Mouse (Mus musculus): ENCODE measurements around the gene Gm17482. TPM values are rescaled to one million over a fixed set of nuclear protein-coding genes. Genes with fewer than 3 reads are reported as not detected.
"Not testable (repeated sequence)": the region's sequence is repeated elsewhere in the genome, so short reads cannot be mapped to it uniquely, and the experiment has no call there.

Gm17482 gene
- polyA plus RNA-seq, 1 experiment from 2014 or later = not detected

DNA sequence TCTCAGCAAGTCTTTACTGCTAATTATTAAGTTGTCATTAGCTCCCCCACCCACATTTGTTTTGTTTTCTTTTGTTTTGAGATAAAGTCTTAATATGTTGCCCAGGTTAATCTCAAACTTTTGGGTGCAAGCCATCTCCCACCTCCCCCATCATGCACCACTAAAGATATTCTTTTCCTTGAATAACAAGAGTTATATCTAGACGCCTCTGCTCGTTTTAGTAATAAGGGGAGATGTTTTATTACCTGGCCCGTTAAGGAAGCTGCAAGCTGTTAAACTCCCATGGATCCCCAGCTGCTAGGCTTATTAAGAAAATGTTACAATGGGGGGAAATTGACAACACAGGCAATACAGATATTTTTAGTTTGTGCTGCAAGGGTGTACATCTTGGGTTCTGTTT lies 3.4 kb downstream of the Gm17482 start:
- Histone ChIP-seq H3K27ac (no peak overlapping the region), H3K36me3 (no peaks in the 10 kb centered on the region), H3K4me3 (no peak overlapping the region), H3K4me2 (replicated peaks) (no peak overlapping the region), H3K4me1 (no peaks in the 10 kb centered on the region), H3K9me3 (no peaks in the 10 kb centered on the region), H3K27me3 (replicated peaks) (no peaks in the 10 kb centered on the region), H3K9ac (no peak overlapping the region)
- 68% methylated on average over 3 of the region's 3 CpGs for WGBS
- ATAC-seq (ENCODE audit: low FRiP score, low read depth) = no peak

GRCm38 (mm10) chr6:115231836-115232235 lies 4.7 kb downstream of the Gm17482 start:
- ATAC-seq (ENCODE audit: low FRiP score, low read depth) = no peak
- Histone ChIP-seq H3K9me3 (no peaks in the 10 kb centered on the region), H3K4me1 (no peaks in the 10 kb centered on the region), H3K36me3 (no peaks in the 10 kb centered on the region), H3K27ac (no peak overlapping the region), H3K4me3 (no peak overlapping the region), H3K9ac (no peak overlapping the region), H3K4me2 (replicated peaks) (no peak overlapping the region), H3K27me3 (replicated peaks) (no peaks in the 10 kb centered on the region)
- WGBS = 83% methylated on average over 4 of the region's 4 CpGs

DNA sequence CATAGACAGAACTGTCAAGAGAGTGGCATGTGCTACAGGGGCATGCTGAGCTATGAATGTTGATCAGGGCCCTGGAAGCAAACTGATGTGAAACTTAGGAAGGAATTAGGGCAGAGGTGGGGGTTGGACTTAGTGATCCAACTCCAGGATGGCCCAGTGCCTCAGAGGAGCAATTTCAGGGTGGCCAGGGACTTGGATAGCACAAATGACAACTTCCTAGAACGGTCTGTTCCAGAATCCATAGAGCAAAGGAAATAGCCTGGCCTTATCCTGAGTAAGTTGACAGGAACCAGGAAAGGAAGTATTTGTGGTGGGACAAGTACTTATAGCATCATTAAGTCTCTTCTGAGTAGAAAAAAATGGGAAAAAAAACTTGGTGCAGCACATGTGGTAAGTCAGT lies 5.4 kb downstream of the Gm17482 start:
- no peaks in the 10 kb centered on the region for H3K27me3 ChIP-seq (replicated peaks)
- no peak overlapping the region for H3K27ac ChIP-seq
- no peak overlapping the region for H3K9ac ChIP-seq
- no peak overlapping the region for H3K4me2 ChIP-seq (replicated peaks)
- no peaks in the 10 kb centered on the region for H3K36me3 ChIP-seq
- no peaks in the 10 kb centered on the region for H3K4me1 ChIP-seq
- H3K9me3 ChIP-seq = no peaks in the 10 kb centered on the region
- WGBS = 91% methylated on average over 1 of the region's 1 CpGs
- ATAC-seq (ENCODE audit: low FRiP score, low read depth) = no peak
- H3K4me3 ChIP-seq = no peak overlapping the region

DNA sequence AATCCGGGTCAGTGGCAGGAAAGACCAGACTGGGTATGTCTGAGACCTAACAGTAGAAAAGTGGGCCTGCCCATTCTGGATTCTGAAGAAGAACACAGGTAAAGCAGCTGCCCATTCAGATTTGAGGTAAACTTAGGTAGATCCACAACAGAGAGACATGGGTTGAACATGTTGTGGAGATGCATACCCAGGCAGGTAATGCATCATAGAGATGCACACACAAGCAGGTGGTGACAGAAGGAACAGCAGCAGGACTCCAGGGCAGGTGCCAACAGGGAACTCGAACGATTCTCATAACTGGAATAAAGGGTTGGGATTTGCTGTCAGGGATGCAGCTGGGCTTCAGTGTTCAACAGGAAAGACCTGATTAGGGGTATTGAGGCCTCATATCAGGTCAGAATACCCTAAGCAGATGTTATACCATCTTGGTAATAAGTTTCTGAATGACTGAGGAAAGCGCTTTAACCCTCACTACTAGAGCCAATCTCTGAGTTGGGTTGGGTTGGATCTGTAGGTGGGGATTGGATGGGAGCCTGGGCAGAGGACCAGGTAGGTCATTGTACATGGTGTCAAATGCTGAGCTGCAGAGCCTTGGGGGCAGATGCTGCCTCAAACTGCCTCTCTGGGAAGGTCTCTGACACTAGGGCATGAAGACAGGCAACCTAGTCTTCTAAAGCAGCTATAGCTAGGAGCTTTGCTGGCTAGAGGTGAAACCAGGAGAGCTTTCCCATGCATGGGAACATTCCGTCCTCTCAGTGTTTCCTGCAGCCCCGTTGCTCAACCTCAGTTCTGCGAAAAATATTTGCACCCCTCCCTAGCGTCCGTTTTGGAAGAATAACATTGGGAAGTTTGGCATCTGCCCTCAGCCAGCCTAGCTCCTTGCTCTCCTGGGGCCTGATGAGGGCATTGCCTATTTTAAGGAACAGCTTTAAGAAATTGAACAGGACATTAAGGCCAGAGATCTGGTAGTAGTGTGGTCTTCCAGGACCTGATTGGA lies 11.2 kb downstream of the Gm17482 start:
- H3K4me2 ChIP-seq (replicated peaks) = no peak overlapping the region
- no peak overlapping the region for H3K27ac ChIP-seq
- no peak overlapping the region for H3K9ac ChIP-seq
- H3K9me3 ChIP-seq = no peaks in the 10 kb centered on the region
- H3K36me3 ChIP-seq = no peaks in the 10 kb centered on the region
- no peak for ATAC-seq (ENCODE audit: low FRiP score, low read depth)
- no peaks in the 10 kb centered on the region for H3K27me3 ChIP-seq (replicated peaks)
- H3K4me3 ChIP-seq = no peak overlapping the region
- no peaks in the 10 kb centered on the region for H3K4me1 ChIP-seq
- 87% methylated on average over 9 of the region's 9 CpGs for WGBS

- no peak overlapping the region for H3K4me3 ChIP-seq
- no peaks in the 10 kb centered on the region for H3K36me3 ChIP-seq
- H3K4me1 ChIP-seq = no peaks in the 10 kb centered on the region
- no peak for ATAC-seq (ENCODE audit: low FRiP score, low read depth)
- H3K4me2 ChIP-seq (replicated peaks) = no peak overlapping the region
- WGBS = 78% methylated on average over 7 of the region's 7 CpGs
- no peaks in the 10 kb centered on the region for H3K9me3 ChIP-seq
- H3K9ac ChIP-seq = no peak overlapping the region
- H3K27ac ChIP-seq = no peak overlapping the region
- no peaks in the 10 kb centered on the region for H3K27me3 ChIP-seq (replicated peaks)
These were observed 12.2 kb downstream of the Gm17482 start for GRCm38 (mm10) chr6:115239335-115239734.

GRCm38 (mm10) chr6:115240431-115240830 lies 13.3 kb downstream of the Gm17482 start:
- H3K9me3 ChIP-seq; H3K27me3 ChIP-seq (replicated peaks); H3K36me3 ChIP-seq; H3K4me3 ChIP-seq; H3K9ac ChIP-seq; H3K4me2 ChIP-seq (replicated peaks); H3K4me1 ChIP-seq; H3K27ac ChIP-seq; ATAC-seq (ENCODE audit: low FRiP score, low read depth): not testable (repeated sequence)
- 55% methylated on average over 2 of the region's 2 CpGs for WGBS

DNA sequence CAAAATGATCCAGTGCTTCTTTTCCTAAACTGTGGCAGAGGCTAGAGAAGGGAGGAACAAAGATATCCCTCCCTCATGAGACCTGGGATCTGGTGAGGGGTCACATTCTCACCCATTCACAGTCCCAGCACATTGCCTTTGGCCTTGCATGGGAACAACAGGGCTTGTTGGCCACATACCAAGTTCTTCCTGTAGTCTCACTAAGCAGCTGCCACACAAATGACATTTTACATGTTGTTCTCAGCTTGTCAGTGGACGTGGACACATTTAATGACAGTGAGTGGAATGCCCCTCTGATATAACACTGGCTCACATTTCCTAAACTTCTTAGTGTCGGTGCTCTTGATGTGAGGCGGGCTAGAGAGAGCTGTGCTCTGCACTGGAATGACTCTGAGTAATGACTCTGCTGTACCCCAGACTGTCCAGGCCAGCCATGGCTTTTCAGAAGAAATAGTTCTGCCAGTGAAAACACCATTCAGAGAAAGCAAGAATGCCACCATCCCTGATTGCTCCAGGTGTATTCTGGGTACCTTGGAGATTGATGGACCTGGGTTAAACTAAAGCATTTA lies 14.1 kb downstream of the Gm17482 start:
- H3K4me1 ChIP-seq = no peaks in the 10 kb centered on the region
- H3K27ac ChIP-seq = no peak overlapping the region
- no peak for ATAC-seq (ENCODE audit: low FRiP score, low read depth)
- H3K9ac ChIP-seq = no peak overlapping the region
- WGBS = 81% methylated on average over 3 of the region's 3 CpGs
- H3K4me2 ChIP-seq (replicated peaks) = no peak overlapping the region
- H3K4me3 ChIP-seq = no peak overlapping the region
- no peaks in the 10 kb centered on the region for H3K9me3 ChIP-seq
- no peaks in the 10 kb centered on the region for H3K27me3 ChIP-seq (replicated peaks)
- H3K36me3 ChIP-seq = no peaks in the 10 kb centered on the region

GRCm38 (mm10) chr6:115241939-115242338 lies 14.8 kb downstream of the Gm17482 start:
- no peak for ATAC-seq (ENCODE audit: low FRiP score, low read depth)
- WGBS = 94% methylated on average over 3 of the region's 3 CpGs
- no peak overlapping the region for H3K9ac ChIP-seq
- H3K4me1 ChIP-seq = no peaks in the 10 kb centered on the region
- no peaks in the 10 kb centered on the region for H3K36me3 ChIP-seq
- no peak overlapping the region for H3K4me2 ChIP-seq (replicated peaks)
- no peak overlapping the region for H3K4me3 ChIP-seq
- H3K27me3 ChIP-seq (replicated peaks) = no peaks in the 10 kb centered on the region
- H3K9me3 ChIP-seq = no peaks in the 10 kb centered on the region
- H3K27ac ChIP-seq = no peak overlapping the region

DNA sequence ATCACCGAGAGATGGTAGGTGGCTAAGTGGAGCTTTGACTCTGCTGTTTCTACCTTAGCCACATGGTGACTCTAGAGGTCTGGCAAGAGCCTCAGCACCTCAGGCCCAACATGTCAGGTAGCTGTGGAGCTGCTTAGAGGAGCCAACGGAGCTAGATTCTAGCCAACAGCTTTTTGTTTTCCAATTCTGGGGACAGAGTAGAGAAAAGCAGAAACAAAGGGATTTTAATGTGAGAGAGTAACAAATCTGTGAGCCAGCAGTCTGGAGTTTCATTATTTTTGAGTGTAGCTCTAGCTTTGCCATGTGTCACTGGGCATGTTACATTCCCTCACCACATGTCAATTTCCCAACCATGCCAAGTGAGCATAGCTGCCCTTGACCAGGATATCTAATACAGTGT lies 17.1 kb downstream of the Gm17482 start:
- no peak overlapping the region for H3K9ac ChIP-seq
- no peak for ATAC-seq (ENCODE audit: low FRiP score, low read depth)
- H3K4me3 ChIP-seq = no peak overlapping the region
- H3K9me3 ChIP-seq = no peaks in the 10 kb centered on the region
- no peaks in the 10 kb centered on the region for H3K36me3 ChIP-seq
- WGBS = 67% methylated on average over 2 of the region's 2 CpGs
- H3K4me2 ChIP-seq (replicated peaks) = no peak overlapping the region
- H3K27ac ChIP-seq = no peak overlapping the region
- no peaks in the 10 kb centered on the region for H3K27me3 ChIP-seq (replicated peaks)
- H3K4me1 ChIP-seq = no peaks in the 10 kb centered on the region

GRCm38 (mm10) chr6:115245500-115246058 lies 18.4 kb downstream of the Gm17482 start:
- 85% methylated on average over 3 of the region's 3 CpGs for WGBS
- Histone ChIP-seq H3K9me3 (no peaks in the 10 kb centered on the region), H3K27ac (no peak overlapping the region), H3K4me1 (no peaks in the 10 kb centered on the region), H3K9ac (no peak overlapping the region), H3K4me2 (replicated peaks) (no peak overlapping the region), H3K27me3 (replicated peaks) (no peaks in the 10 kb centered on the region), H3K4me3 (no peak overlapping the region), H3K36me3 (no peaks in the 10 kb centered on the region)
- no peak for ATAC-seq (ENCODE audit: low FRiP score, low read depth)

DNA sequence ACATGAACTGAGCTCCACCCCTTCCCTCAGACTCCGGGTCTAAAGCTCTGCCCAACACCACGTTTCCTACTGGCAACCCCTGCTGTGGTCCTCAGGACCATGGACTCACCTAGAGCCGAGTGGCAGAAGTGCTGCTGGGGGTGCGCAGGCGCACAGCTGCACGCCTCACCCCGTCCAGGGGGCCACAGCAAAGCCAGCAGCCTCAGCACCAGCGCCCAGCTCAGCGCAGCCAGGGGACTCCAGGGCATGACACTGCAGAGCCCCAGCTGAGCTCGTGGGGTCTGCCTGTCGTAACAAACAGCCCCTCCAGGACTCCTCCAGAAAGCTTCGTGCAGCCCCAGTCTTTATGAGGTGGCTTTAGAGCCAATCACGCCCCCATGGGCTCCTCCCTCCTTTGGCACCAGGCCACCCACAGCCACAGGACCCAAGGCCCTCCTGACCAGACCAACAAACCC lies 24.4 kb downstream of the Gm17482 start:
- no peak overlapping the region for H3K4me3 ChIP-seq
- no peaks in the 10 kb centered on the region for H3K9me3 ChIP-seq
- peaks cover 11% of the 10 kb centered on the region for H3K4me1 ChIP-seq
- H3K4me2 ChIP-seq (replicated peaks) = peak overlapping the region; percentile 52
- H3K27me3 ChIP-seq (replicated peaks) = no peaks in the 10 kb centered on the region
- no peaks in the 10 kb centered on the region for H3K36me3 ChIP-seq
- WGBS = 2% methylated on average over 13 of the region's 13 CpGs
- H3K9ac ChIP-seq = 0 out of 2 replicates have a peak overlapping the region, but pooled peaks have one; percentile 13
- ATAC-seq (ENCODE audit: low FRiP score, low read depth) = peak; percentile 80
- H3K27ac ChIP-seq = 0 out of 2 replicates have a peak overlapping the region, but pooled peaks have one; percentile 6

DNA sequence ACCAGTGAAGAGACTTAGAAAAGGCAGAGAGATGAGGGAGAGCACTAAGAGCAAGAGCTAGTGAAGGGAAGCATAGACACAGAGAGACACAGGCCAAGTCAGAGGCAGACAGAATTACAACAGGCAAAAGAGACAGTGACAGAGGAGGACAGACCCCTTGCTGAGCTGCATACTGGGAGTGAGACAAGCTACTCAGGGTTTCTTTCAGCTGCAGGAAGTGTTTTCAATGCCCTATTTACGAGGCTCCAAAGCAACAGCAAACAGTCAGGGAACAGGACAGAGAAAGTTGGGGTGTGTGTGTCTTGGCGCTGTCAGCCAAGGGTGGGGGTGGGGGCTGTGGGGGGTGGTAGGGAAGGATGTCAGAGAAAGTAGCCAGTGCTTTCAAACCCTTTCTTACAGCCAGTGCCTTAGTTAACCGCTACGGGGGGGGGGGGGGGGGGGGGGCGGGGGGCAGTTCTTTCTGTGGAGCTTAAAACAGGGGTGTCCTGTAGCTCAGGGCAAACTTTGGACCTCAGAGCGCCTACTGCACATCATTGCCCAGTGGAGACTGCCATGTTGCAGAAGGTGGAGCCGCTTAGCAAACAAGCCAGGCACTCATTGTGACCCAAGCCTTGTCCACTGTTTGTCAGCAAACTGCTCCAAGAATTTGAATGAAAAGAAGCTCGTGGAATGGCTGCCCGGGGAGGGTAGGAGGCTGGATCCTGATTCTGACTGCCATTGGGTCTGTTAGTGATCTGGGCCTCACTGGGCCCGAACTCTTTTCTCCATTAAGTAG lies 25.1 kb downstream of the Gm17482 start, which contains the start of gene Timp4:
Timp4 (minus strand) TSS at position 107 of the 775 bp plus-strand sequence.
- peaks cover 11% of the 10 kb centered on the region for H3K4me1 ChIP-seq
- H3K4me2 ChIP-seq (replicated peaks) = peak within 1 kb of the TSS; percentile 52
- H3K36me3 ChIP-seq = no peaks in the 10 kb centered on the region
- no peak within 1 kb of the TSS for H3K4me3 ChIP-seq
- H3K27ac ChIP-seq = 0 out of 2 replicates have a peak within 1 kb of the TSS, but pooled peaks have one; percentile 6
- WGBS = 20% methylated on average over 7 of the region's 10 CpGs
- ATAC-seq (ENCODE audit: low FRiP score, low read depth) = peak; percentile 77
- 0 out of 2 replicates have a peak within 1 kb of the TSS, but pooled peaks have one; percentile 13 for H3K9ac ChIP-seq
- H3K27me3 ChIP-seq (replicated peaks) = no peaks in the 10 kb centered on the region
- no peaks in the 10 kb centered on the region for H3K9me3 ChIP-seq
